Mouse (Mus musculus) layer of hippocampus, adult 9-10 months (tissue): ENCODE results near the gene Dirc2.

Source experiments
- DNase-seq: peaks from one replicate; pipeline ENCODE4 v3.0.0; 2022; ENCODE audit warnings: low spot score

The Dirc2 gene

GRCm38 (mm10) chr16:35681327-35682108 is 87.6 kb downstream of the Dirc2 start:
- DNase-seq, result no peak

- no peak for DNase-seq
These were observed 90.7 kb downstream of the Dirc2 start for GRCm38 (mm10) chr16:35678476-35678875.

GRCm38 (mm10) chr16:35677511-35678113 is 91.5 kb downstream of the Dirc2 start:
- no peak for DNase-seq

GRCm38 (mm10) chr16:35664847-35665246 is 104.3 kb downstream of the Dirc2 start:
- no peak for DNase-seq

GRCm38 (mm10) chr16:35663831-35664414 is 105.2 kb downstream of the Dirc2 start:
- DNase-seq, result no peak

- no peak for DNase-seq
These were observed 108.9 kb downstream of the Dirc2 start for GRCm38 (mm10) chr16:35660222-35660621.

GRCm38 (mm10) chr16:35653951-35654350 is 115.2 kb downstream of the Dirc2 start:
- DNase-seq, result no peak

GRCm38 (mm10) chr16:35652706-35653105 is 116.5 kb downstream of the Dirc2 start:
- DNase-seq, result no peak

- DNase-seq, result no peak
These were observed 117.0 kb downstream of the Dirc2 start for GRCm38 (mm10) chr16:35652206-35652605.

- DNase-seq, result no peak
These were observed 120.3 kb downstream of the Dirc2 start for GRCm38 (mm10) chr16:35648862-35649261.
